In the genomic region with DNA sequence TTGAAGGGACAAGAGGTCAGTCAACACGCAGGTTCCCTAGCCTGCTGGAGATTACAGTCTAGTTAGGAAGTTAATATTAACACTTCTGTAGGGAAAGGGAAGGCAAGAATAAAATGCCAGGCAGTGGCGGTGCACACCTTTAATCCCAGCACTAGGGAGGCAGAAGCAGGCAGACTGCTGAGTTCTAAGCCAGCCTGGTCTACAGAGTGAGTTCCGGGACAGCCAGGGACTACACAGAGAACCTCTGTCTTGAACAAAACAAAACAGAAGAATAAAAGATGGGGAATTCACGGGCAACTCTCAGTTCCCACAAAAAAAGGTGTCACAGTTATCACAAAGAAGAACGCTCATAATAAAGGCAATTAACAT, we compare ENCODE assay signal across 8 mouse cellular contexts. TPM values are rescaled to one million over a fixed set of nuclear protein-coding genes. Genes with fewer than 3 reads are reported as not detected.
DNase-seq lines count a peak whose midpoint lies in the region; ATAC-seq and TF ChIP-seq lines count a peak whose summit lies in the region.

No protein-coding gene starts in this region.

- H3K36me3 ChIP-seq in hindbrain, postnatal 0 days (ENCODE audit: insufficient read depth, low read length), result no peaks in the 10 kb centered on the region
- H3K36me3 ChIP-seq in myocyte (ENCODE audit: control insufficient read depth, insufficient read depth), result no peaks in the 10 kb centered on the region

- DNase-seq in layer of hippocampus, adult 2 months (ENCODE audit: low spot score in 2 of 2), result no peak
- no peak for DNase-seq in layer of hippocampus, adult 11-12 months (ENCODE audit: low spot score)
- no peak for DNase-seq in hindbrain, postnatal 0 days (ENCODE audit: low spot score)
- no peak for DNase-seq in ovary, postnatal 36 days (ENCODE audit: low spot score)
- DNase-seq in frontal cortex, postnatal 25 days (ENCODE audit: low spot score in 2 of 2), result no peak
- DNase-seq in B cell, adult 2 months, result no peak

- H3K79me2 ChIP-seq in myocyte (ENCODE audit: control insufficient read depth, insufficient read depth), result peaks cover 5% of the 10 kb centered on the region

- ATAC-seq in hindbrain, postnatal 0 days, result peak; percentile 55; the same call in 1 of the 2 replicates

- TF ChIP-seq POLR2A in cortical plate, adult 2 months (IDR thresholded peaks at IDR 0.05; ENCODE audit: extremely low read depth, insufficient read depth, low read length), result no peak
- TF ChIP-seq POLR2A in myocyte (IDR thresholded peaks at IDR 0.05; ENCODE audit: insufficient read length, low read depth), result no peak

- H3K27ac ChIP-seq in layer of hippocampus, adult 2 months, result peak overlapping the region; percentile 77
- no peak overlapping the region for H3K27ac ChIP-seq in cortical plate, adult 2 months (ENCODE audit: insufficient read depth, low read length)
- peak overlapping the region; percentile 83 for H3K27ac ChIP-seq in hindbrain, postnatal 0 days

- H3K9ac ChIP-seq in hindbrain, postnatal 0 days (replicated peaks; ENCODE audit: low read length), result peak overlapping the region; percentile 78

- peak overlapping the region; percentile 95 for H3K4me2 ChIP-seq in hindbrain, postnatal 0 days (ENCODE audit: low read depth, low read length)
- peak overlapping the region; percentile 84 for H3K4me2 ChIP-seq in myocyte (ENCODE audit: low read depth)

- 27% methylated on average over 5 of the region's 5 CpGs for WGBS in hindbrain, postnatal 0 days

- H3K4me3 ChIP-seq in layer of hippocampus, adult 2 months, result peak overlapping the region; percentile 91
- H3K4me3 ChIP-seq in cortical plate, adult 2 months (ENCODE audit: insufficient read depth, low read length), result peak overlapping the region; percentile 60
- H3K4me3 ChIP-seq in hindbrain, postnatal 0 days (ENCODE audit: low read length), result peak overlapping the region; percentile 94
- peak overlapping the region; percentile 47 for H3K4me3 ChIP-seq in myocyte

- no peaks in the 10 kb centered on the region for H3K4me1 ChIP-seq in cortical plate, adult 2 months (ENCODE audit: control insufficient read depth, insufficient read depth, low read length)
- H3K4me1 ChIP-seq in hindbrain, postnatal 0 days (ENCODE audit: insufficient read depth, low read length), result 0 out of 2 replicates have a peak, but pooled peaks cover 4% of the 10 kb centered on the region

- no peak for TF ChIP-seq CTCF in layer of hippocampus, adult 2 months (conservative IDR thresholded peaks at IDR 0.05)
- no peak for TF ChIP-seq CTCF in cortical plate, adult 2 months (IDR thresholded peaks at IDR 0.05; ENCODE audit: extremely low read depth, insufficient read depth, low read length)
- no peak for TF ChIP-seq CTCF in hindbrain, postnatal 0 days (IDR thresholded peaks at IDR 0.05; ENCODE audit: low read depth)

- H3ac ChIP-seq in myocyte (ENCODE audit: control insufficient read depth, insufficient read length), result peak overlapping the region; percentile 60

- no peaks in the 10 kb centered on the region for H3K27me3 ChIP-seq in hindbrain, postnatal 0 days (ENCODE audit: insufficient read depth, low read length)
- no peaks in the 10 kb centered on the region for H3K27me3 ChIP-seq in myocyte (ENCODE audit: control insufficient read depth, insufficient read depth, insufficient read length)

- H3K9me3 ChIP-seq in hindbrain, postnatal 0 days (ENCODE audit: low read length), result no peaks in the 10 kb centered on the region

TF ChIP-seq in myocyte, 11 proteins besides CTCF, POLR2A, EP300 and RAD21:
- TF ChIP-seq USF1 (IDR thresholded peaks at IDR 0.05; ENCODE audit: low read depth) (no peak), E2F4 (IDR thresholded peaks at IDR 0.05; ENCODE audit: insufficient read depth) (no peak), CEBPB (IDR thresholded peaks at IDR 0.05; ENCODE audit: insufficient read depth, poor library complexity, severe bottlenecking) (no peak), TCF3 (IDR thresholded peaks at IDR 0.05; ENCODE audit: insufficient read length, low read depth) (no peak), MYOG (IDR thresholded peaks at IDR 0.05; ENCODE audit: control insufficient read depth in 1 of 3, insufficient read depth in 1 of 3, insufficient read length in 2 of 3, low read depth in 2 of 3) (no peak), REST (IDR thresholded peaks at IDR 0.05; ENCODE audit: insufficient read depth, insufficient read length) (no peak), SRF (IDR thresholded peaks at IDR 0.05; ENCODE audit: control insufficient read depth, insufficient read length, low read depth) (no peak)

RNA-seq across cellular contexts. Expression of gene Nedd1, which starts 0.4 kb away (rescaled TPM):
- total RNA-seq in layer of hippocampus, adult 2 months (2021), result 1 to 10 TPM; 3.2 to 4.4 TPM
- 3.2 TPM in 2 replicates for polyA plus RNA-seq in cortical plate, adult 2 months (2012; rRNA removed)
- total RNA-seq in hindbrain, postnatal 0 days (2014; rRNA removed), result 5.1 and 7.0 TPM in 2 replicates
- polyA plus RNA-seq in hindbrain, postnatal 0 days (2015; fragmentation: Nextera tagmentation; extraction: Ambion mirVana), result 8.8 and 11.7 TPM in 2 replicates
- polyA plus RNA-seq in myocyte (2012; fragmentation: generic; extraction: Trizol), result 6.5 TPM
